Mouse (Mus musculus) gastrocnemius, adult 2 months (tissue): ENCODE measurements around the gene Gm16181. TPM values are rescaled to one million over a fixed set of nuclear protein-coding genes. Genes with fewer than 3 reads are reported as not detected.

Source experiments
- DNase-seq: peaks from one replicate; pipeline ENCODE4 v3.0.0; 2022
- H3K27ac ChIP-seq: fragments of 200-600 bp; 2 replicates; pipeline ENCODE4 v1.8.1; 2022; ENCODE audit warnings: mild to moderate bottlenecking
- H3K4me3 ChIP-seq: fragments of 200-600 bp; 2 replicates; pipeline ENCODE4 v1.8.1; 2022; ENCODE audit warnings: mild to moderate bottlenecking, moderate library complexity
- CTCF ChIP-seq: fragments of 200-600 bp; IDR thresholded peaks from 2 replicates; pipeline ENCODE4 v1.8.1; 2022; ENCODE audit warnings: antibody characterized with exemption, mild to moderate bottlenecking, moderate library complexity
- intact Hi-C: fragments of 180-260 bp; cut with DNase I; formaldehyde crosslinking; loops from one replicate; pipeline ENCODE4 v1.15.1; 2025
- long read RNA-seq, 2 experiments: library from polyadenylated mRNA; stranded (forward); transcript quantifications; one replicate each; pipeline ENCODE4 v2.0.0; 2021
- total RNA-seq, 2 experiments: library from RNA; stranded (reverse); gene quantifications; 2 replicates each; pipeline ENCODE4 v1.2.3; 2021

Gm16181 gene
- total RNA-seq = not detected
- long read RNA-seq, experiment 1 = 0 reads
- long read RNA-seq, experiment 2 = 0 reads

- Histone ChIP-seq H3K4me3 (peak within 1 kb of the TSS; percentile 44), H3K27ac (peak within 1 kb of the TSS; percentile 80)
- DNase-seq = no peak
- intact Hi-C loops = no loop called here
- TF ChIP-seq CTCF = no peak
These were observed at the start of gene Gm16181 for GRCm38 (mm10) chr17:35220156-35220952. TSS of gene Gm16181 (plus strand) at chr17:35220834.

DNA sequence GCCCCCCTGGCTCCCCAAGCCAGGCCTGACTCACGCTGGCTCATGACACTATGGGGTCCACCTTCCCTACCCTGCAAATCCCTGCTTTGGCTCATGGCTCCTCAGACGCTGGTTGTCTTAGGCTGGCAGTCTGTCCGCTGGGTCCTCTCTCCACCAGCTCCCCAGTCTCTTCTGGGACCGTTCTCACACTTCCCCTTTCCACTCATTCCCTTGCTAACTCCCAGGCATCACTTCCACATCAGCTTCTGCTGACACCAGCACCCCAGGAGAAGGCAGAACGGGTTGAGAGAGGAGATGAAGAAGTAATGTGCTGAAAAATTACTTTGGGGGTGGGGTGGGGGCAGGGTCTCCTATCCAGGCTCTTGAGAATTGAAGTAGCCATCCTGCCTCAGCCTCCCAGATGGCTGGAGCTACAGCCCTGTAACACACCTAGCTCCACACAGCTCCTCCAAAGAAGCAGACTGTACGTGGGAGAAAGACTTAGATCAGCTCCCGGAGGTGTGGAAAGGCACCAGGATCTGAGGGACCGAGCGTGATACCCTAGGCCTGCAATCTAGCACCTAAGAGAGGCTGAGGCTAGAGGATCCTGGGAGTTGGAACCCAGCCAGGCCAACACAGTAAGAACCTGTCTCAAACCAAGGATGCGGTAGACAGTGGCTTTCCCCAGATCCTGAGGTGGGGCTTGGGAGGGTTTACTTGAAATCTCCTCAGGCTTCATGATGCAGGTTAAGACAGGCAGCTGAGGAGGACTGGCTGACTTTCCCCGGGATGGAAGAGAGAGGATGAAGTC, 48.0 kb upstream of the Gm16181 start:
- no peak for TF ChIP-seq CTCF
- H3K4me3 ChIP-seq = peak overlapping the region; percentile 40
- no peak overlapping the region; the same call in 1 of the 2 replicates for H3K27ac ChIP-seq
- intact Hi-C loops = no loop called here
- no peak for DNase-seq

- H3K27ac ChIP-seq = peak overlapping the region; percentile 12
- no peak overlapping the region for H3K4me3 ChIP-seq
- no peak for TF ChIP-seq CTCF
- intact Hi-C loops = no loop called here
- DNase-seq = no peak
These were observed 47.3 kb upstream of the Gm16181 start for GRCm38 (mm10) chr17:35173329-35173728.

- intact Hi-C loops = no loop called here
- DNase-seq = no peak
- no peak for TF ChIP-seq CTCF
- H3K4me3 ChIP-seq = no peak overlapping the region
- no peak overlapping the region for H3K27ac ChIP-seq
These were observed 46.2 kb upstream of the Gm16181 start for GRCm38 (mm10) chr17:35174201-35174977.

DNA sequence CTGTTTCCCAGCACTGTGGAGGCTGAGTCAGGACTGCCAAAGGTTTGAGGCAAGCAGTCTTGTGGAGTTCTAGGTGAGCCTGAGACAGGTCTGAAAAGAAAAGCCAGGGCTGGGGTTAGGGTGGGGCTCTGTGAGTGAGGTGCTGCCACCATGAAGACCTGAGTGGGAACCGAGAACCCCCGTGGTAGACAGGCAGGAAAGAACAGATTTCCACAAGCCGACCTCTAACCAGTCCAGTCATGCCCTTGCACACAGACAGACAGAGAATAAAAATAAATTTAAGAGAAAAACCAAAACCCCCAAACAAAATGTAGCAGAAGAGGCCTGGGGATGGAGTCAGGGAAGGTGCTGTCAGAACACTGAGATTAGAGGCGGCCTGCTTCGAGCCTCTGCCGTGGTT, 45.3 kb upstream of the Gm16181 start:
- no peak overlapping the region for H3K27ac ChIP-seq
- DNase-seq = no peak
- no peak for TF ChIP-seq CTCF
- intact Hi-C loops = no loop called here
- no peak overlapping the region for H3K4me3 ChIP-seq

DNA sequence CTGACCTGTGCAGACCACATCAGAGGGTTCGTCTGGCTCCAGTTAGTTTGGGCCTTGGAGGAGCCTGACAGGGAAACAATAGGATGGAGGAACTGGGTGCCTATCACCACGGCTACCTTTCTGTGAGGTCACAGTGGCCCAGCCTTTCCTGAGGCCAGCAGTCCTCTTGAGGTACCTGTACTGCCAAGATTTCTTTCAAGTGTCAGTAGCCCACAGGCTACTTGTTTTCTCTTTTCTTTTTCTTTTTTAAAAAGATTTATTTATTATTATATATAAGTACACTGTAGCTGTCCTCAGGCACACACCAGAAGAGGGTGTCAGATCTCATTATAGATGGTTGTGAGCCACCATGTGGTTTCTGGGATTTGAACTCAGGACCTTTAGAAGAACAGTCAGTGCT, 44.7 kb upstream of the Gm16181 start, which contains the start of gene Aif1:
TSS of gene Aif1 (minus strand) at position 101 of the 400 bp plus-strand sequence.
- Histone ChIP-seq H3K27ac (no peak within 1 kb of the TSS), H3K4me3 (no peak within 1 kb of the TSS)
- TF ChIP-seq CTCF = no peak
- intact Hi-C loops = no loop called here
- no peak for DNase-seq

GRCm38 (mm10) chr17:35178528-35178927, 42.1 kb upstream of the Gm16181 start:
- intact Hi-C loops = loop anchor here (1.0 to 2.0 kb wide), 2 partner anchors 16 to 54 kb away; partner anchors contain the start of gene Ltb
- no peak overlapping the region for H3K4me3 ChIP-seq
- DNase-seq = peak; percentile 87
- no peak overlapping the region for H3K27ac ChIP-seq
- TF ChIP-seq CTCF = peak; percentile 95

GRCm38 (mm10) chr17:35180093-35180492, 40.5 kb upstream of the Gm16181 start:
- Histone ChIP-seq H3K27ac (no peak overlapping the region), H3K4me3 (no peak overlapping the region)
- no peak for DNase-seq
- intact Hi-C loops = no loop called here
- no peak for TF ChIP-seq CTCF

DNA sequence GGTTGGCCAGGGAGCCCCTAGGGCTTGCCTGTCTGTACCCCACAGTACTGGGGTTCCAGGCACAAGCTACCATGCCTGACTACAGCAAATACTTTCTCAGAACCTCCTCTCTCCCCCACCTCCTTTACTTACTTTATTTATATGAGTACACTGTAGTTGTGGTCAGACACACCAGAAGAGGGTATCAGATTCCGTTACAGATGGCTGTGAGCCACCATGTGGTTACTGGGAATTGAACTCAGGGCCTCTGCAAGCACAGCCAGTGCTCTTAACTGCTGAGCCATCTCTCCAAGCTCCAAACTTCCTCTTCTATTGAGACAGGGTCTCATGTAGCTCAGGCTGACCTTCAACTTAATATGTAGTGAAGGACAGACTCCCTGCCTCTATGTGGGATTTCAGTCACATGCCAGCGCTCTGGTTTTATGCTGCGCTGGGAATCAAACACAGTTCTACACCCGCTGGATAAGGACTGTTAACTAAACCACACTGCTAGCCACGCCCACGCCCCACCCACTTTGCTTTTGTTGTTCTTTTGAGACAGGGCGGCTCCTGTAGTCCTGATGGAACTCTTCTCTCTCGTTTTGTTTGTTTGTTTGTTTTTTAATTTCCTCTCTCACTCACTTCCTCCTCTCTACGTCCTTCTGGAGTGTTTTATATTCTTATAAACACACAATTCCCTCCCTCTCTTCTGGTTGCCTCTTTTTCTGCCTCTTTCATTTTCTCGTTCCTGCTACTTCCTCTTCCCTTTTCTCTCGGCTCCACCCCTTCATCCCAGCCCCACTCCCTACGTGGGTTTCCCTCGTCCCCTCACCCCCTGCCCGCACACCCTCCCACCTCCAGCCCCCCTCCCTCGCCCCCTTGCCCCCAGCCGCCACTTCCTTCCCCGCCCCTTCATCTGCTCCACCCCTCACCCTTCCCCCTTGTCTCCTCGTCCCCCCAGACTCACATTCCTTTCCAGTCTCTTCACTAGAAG, 34.7 kb upstream of the Gm16181 start:
- H3K27ac ChIP-seq = peak overlapping the region; percentile 81
- H3K4me3 ChIP-seq = peak overlapping the region; percentile 73
- peak; percentile 81 for DNase-seq
- intact Hi-C loops = no loop called here
- TF ChIP-seq CTCF = no peak

- H3K4me3 ChIP-seq = peak overlapping the region; percentile 73
These were observed 34.0 kb upstream of the Gm16181 start for GRCm38 (mm10) chr17:35186681-35187080.

DNA sequence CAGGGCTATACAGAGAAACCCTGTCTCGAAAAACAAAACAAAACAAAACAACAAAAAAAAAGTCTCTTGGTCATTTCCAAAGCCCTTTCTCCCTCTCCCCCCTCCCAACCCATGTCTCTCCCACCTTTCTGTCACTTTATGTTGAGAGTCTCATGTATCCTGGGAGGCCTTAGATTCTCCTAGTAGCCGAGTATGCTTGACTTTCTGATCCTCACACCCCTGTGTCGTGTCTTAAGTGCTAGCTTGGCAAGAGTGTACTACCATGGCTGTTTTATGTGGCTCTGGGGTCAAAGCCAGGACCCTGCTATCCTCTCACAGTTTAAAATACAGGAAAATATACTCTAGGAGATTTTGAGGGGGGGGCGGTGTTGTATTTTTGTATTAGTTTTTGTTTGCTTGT, 33.3 kb upstream of the Gm16181 start:
- Histone ChIP-seq H3K27ac (no peak overlapping the region), H3K4me3 (no peak overlapping the region)
- intact Hi-C loops = no loop called here
- no peak for TF ChIP-seq CTCF
- no peak for DNase-seq

More at GRCm38 (mm10) chr17:35186681-35187080, 34.0 kb upstream of the Gm16181 start:
- intact Hi-C loops = no loop called here
- no peak for DNase-seq
- no peak for TF ChIP-seq CTCF
- H3K27ac ChIP-seq = peak overlapping the region; percentile 81
